Mouse (Mus musculus): ENCODE results near the gene Sbno2. TPM values are rescaled to one million over a fixed set of nuclear protein-coding genes. Genes with fewer than 3 reads are reported as not detected.
A peak's percentile ranks its signal among the peaks of the same experiment; 100 is the strongest.

Gene Sbno2
- polyA plus RNA-seq, 1 experiment from 2014 or later = 8.4 TPM

- WGBS (ENCODE audit: insufficient replicate concordance) = 72% methylated on average over 3 of the region's 3 CpGs
- Histone ChIP-seq H3K9ac (ENCODE audit: low read depth, low read length) (peak overlapping the region; percentile 6; the same call in 1 of the 2 replicates), H3K36me3 (ENCODE audit: control insufficient read depth, insufficient read depth, low read length) (peaks cover 4% of the 10 kb centered on the region; the same call in 1 of the 2 replicates), H3K4me3 (ENCODE audit: low read depth, low read length) (no peak overlapping the region), H3K27ac (ENCODE audit: low read depth, low read length) (peak overlapping the region; percentile 87), H3K4me1 (ENCODE audit: control insufficient read depth, insufficient read depth, low read length) (peaks cover 42% of the 10 kb centered on the region), H3K9me3 (replicated peaks; ENCODE audit: control insufficient read depth, low read length) (no peaks in the 10 kb centered on the region), H3K4me2 (peak overlapping the region; percentile 28; the same call in 1 of the 2 replicates), H3K27me3 (ENCODE audit: control insufficient read depth, insufficient read depth, low read length) (no peaks in the 10 kb centered on the region)
- no peak for ATAC-seq (replicated peaks; ENCODE audit: insufficient number of reproducible peaks, low FRiP score, low TSS enrichment)
Measured at GRCm38 (mm10) chr10:80071516-80071900, 33.9 kb downstream of the Sbno2 start.

GRCm38 (mm10) chr10:80070837-80071515 lies 34.4 kb downstream of the Sbno2 start:
- ATAC-seq (replicated peaks; ENCODE audit: insufficient number of reproducible peaks, low FRiP score, low TSS enrichment) = peak; percentile 86
- WGBS (ENCODE audit: insufficient replicate concordance) = 44% methylated on average over 9 of the region's 9 CpGs
- peak overlapping the region; percentile 39; the same call in 1 of the 2 replicates for H3K9ac ChIP-seq (ENCODE audit: low read depth, low read length)
- no peaks in the 10 kb centered on the region for H3K27me3 ChIP-seq (ENCODE audit: control insufficient read depth, insufficient read depth, low read length)
- H3K4me1 ChIP-seq (ENCODE audit: control insufficient read depth, insufficient read depth, low read length) = peaks cover 41% of the 10 kb centered on the region
- H3K4me2 ChIP-seq = peak overlapping the region; percentile 31
- H3K36me3 ChIP-seq (ENCODE audit: control insufficient read depth, insufficient read depth, low read length) = peaks cover 6% of the 10 kb centered on the region; the same call in 1 of the 2 replicates
- no peak overlapping the region for H3K4me3 ChIP-seq (ENCODE audit: low read depth, low read length)
- H3K9me3 ChIP-seq (replicated peaks; ENCODE audit: control insufficient read depth, low read length) = no peaks in the 10 kb centered on the region
- peak overlapping the region; percentile 87 for H3K27ac ChIP-seq (ENCODE audit: low read depth, low read length)

GRCm38 (mm10) chr10:80069948-80070450 lies 35.4 kb downstream of the Sbno2 start:
- 84% methylated on average over 4 of the region's 4 CpGs for WGBS (ENCODE audit: insufficient replicate concordance)
- Histone ChIP-seq H3K9ac (ENCODE audit: low read depth, low read length) (no peak overlapping the region), H3K4me3 (ENCODE audit: low read depth, low read length) (no peak overlapping the region), H3K4me2 (no peak overlapping the region), H3K36me3 (ENCODE audit: control insufficient read depth, insufficient read depth, low read length) (peaks cover 6% of the 10 kb centered on the region; the same call in 1 of the 2 replicates), H3K4me1 (ENCODE audit: control insufficient read depth, insufficient read depth, low read length) (peaks cover 33% of the 10 kb centered on the region), H3K9me3 (replicated peaks; ENCODE audit: control insufficient read depth, low read length) (no peaks in the 10 kb centered on the region), H3K27ac (ENCODE audit: low read depth, low read length) (peak overlapping the region; percentile 87), H3K27me3 (ENCODE audit: control insufficient read depth, insufficient read depth, low read length) (no peaks in the 10 kb centered on the region)
- no peak for ATAC-seq (replicated peaks; ENCODE audit: insufficient number of reproducible peaks, low FRiP score, low TSS enrichment)

- Histone ChIP-seq H3K9me3 (replicated peaks; ENCODE audit: control insufficient read depth, low read length) (no peaks in the 10 kb centered on the region), H3K27me3 (ENCODE audit: control insufficient read depth, insufficient read depth, low read length) (no peaks in the 10 kb centered on the region), H3K4me1 (ENCODE audit: control insufficient read depth, insufficient read depth, low read length) (peaks cover 30% of the 10 kb centered on the region), H3K4me2 (no peak overlapping the region), H3K27ac (ENCODE audit: low read depth, low read length) (no peak overlapping the region), H3K9ac (ENCODE audit: low read depth, low read length) (0 out of 2 replicates have a peak overlapping the region, but pooled peaks have one; percentile 22), H3K4me3 (ENCODE audit: low read depth, low read length) (no peak overlapping the region), H3K36me3 (ENCODE audit: control insufficient read depth, insufficient read depth, low read length) (peaks cover 6% of the 10 kb centered on the region; the same call in 1 of the 2 replicates)
- no peak for ATAC-seq (replicated peaks; ENCODE audit: insufficient number of reproducible peaks, low FRiP score, low TSS enrichment)
- 88% methylated on average over 6 of the region's 7 CpGs for WGBS (ENCODE audit: insufficient replicate concordance)
Measured at GRCm38 (mm10) chr10:80069251-80069650, 36.1 kb downstream of the Sbno2 start.

- no peak for ATAC-seq (replicated peaks; ENCODE audit: insufficient number of reproducible peaks, low FRiP score, low TSS enrichment)
- no peaks in the 10 kb centered on the region for H3K4me1 ChIP-seq (ENCODE audit: control insufficient read depth, insufficient read depth, low read length)
- no peak overlapping the region for H3K9ac ChIP-seq (ENCODE audit: low read depth, low read length)
- H3K4me2 ChIP-seq = no peak overlapping the region
- H3K27me3 ChIP-seq (ENCODE audit: control insufficient read depth, insufficient read depth, low read length) = no peaks in the 10 kb centered on the region
- no peaks in the 10 kb centered on the region for H3K9me3 ChIP-seq (replicated peaks; ENCODE audit: control insufficient read depth, low read length)
- no peak overlapping the region for H3K27ac ChIP-seq (ENCODE audit: low read depth, low read length)
- 72% methylated on average over 23 of the region's 23 CpGs for WGBS (ENCODE audit: insufficient replicate concordance)
- H3K36me3 ChIP-seq (ENCODE audit: control insufficient read depth, insufficient read depth, low read length) = peaks cover 6% of the 10 kb centered on the region; the same call in 1 of the 2 replicates
- H3K4me3 ChIP-seq (ENCODE audit: low read depth, low read length) = no peak overlapping the region
Measured at GRCm38 (mm10) chr10:80063877-80064650, 41.3 kb downstream of the Sbno2 start.

- no peak overlapping the region for H3K4me3 ChIP-seq (ENCODE audit: low read depth, low read length)
- 88% methylated on average over 5 of the region's 5 CpGs for WGBS (ENCODE audit: insufficient replicate concordance)
- no peak overlapping the region for H3K4me2 ChIP-seq
- no peak overlapping the region for H3K27ac ChIP-seq (ENCODE audit: low read depth, low read length)
- peaks cover 6% of the 10 kb centered on the region; the same call in 1 of the 2 replicates for H3K36me3 ChIP-seq (ENCODE audit: control insufficient read depth, insufficient read depth, low read length)
- H3K4me1 ChIP-seq (ENCODE audit: control insufficient read depth, insufficient read depth, low read length) = no peaks in the 10 kb centered on the region
- no peaks in the 10 kb centered on the region for H3K27me3 ChIP-seq (ENCODE audit: control insufficient read depth, insufficient read depth, low read length)
- no peak overlapping the region for H3K9ac ChIP-seq (ENCODE audit: low read depth, low read length)
- ATAC-seq (replicated peaks; ENCODE audit: insufficient number of reproducible peaks, low FRiP score, low TSS enrichment) = no peak
- H3K9me3 ChIP-seq (replicated peaks; ENCODE audit: control insufficient read depth, low read length) = no peaks in the 10 kb centered on the region
Measured at GRCm38 (mm10) chr10:80063104-80063503, 42.3 kb downstream of the Sbno2 start.

- Histone ChIP-seq H3K27me3 (ENCODE audit: control insufficient read depth, insufficient read depth, low read length) (no peaks in the 10 kb centered on the region), H3K9me3 (replicated peaks; ENCODE audit: control insufficient read depth, low read length) (no peaks in the 10 kb centered on the region), H3K9ac (ENCODE audit: low read depth, low read length) (no peak overlapping the region), H3K4me2 (no peak overlapping the region), H3K27ac (ENCODE audit: low read depth, low read length) (no peak overlapping the region), H3K4me1 (ENCODE audit: control insufficient read depth, insufficient read depth, low read length) (peaks cover 15% of the 10 kb centered on the region), H3K36me3 (ENCODE audit: control insufficient read depth, insufficient read depth, low read length) (peaks cover 12% of the 10 kb centered on the region), H3K4me3 (ENCODE audit: low read depth, low read length) (no peak overlapping the region)
- WGBS (ENCODE audit: insufficient replicate concordance) = 69% methylated on average over 30 of the region's 30 CpGs
- no peak for ATAC-seq (replicated peaks; ENCODE audit: insufficient number of reproducible peaks, low FRiP score, low TSS enrichment)
Measured at GRCm38 (mm10) chr10:80057683-80058326, 47.6 kb downstream of the Sbno2 start.

- no peaks in the 10 kb centered on the region for H3K27me3 ChIP-seq (ENCODE audit: control insufficient read depth, insufficient read depth, low read length)
- H3K36me3 ChIP-seq (ENCODE audit: control insufficient read depth, insufficient read depth, low read length) = peaks cover 12% of the 10 kb centered on the region
- 88% methylated on average over 27 of the region's 27 CpGs for WGBS (ENCODE audit: insufficient replicate concordance)
- H3K4me1 ChIP-seq (ENCODE audit: control insufficient read depth, insufficient read depth, low read length) = peaks cover 21% of the 10 kb centered on the region
- no peak overlapping the region for H3K27ac ChIP-seq (ENCODE audit: low read depth, low read length)
- no peak overlapping the region for H3K4me2 ChIP-seq
- H3K9me3 ChIP-seq (replicated peaks; ENCODE audit: control insufficient read depth, low read length) = no peaks in the 10 kb centered on the region
- ATAC-seq (replicated peaks; ENCODE audit: insufficient number of reproducible peaks, low FRiP score, low TSS enrichment) = no peak
- H3K4me3 ChIP-seq (ENCODE audit: low read depth, low read length) = no peak overlapping the region
- H3K9ac ChIP-seq (ENCODE audit: low read depth, low read length) = no peak overlapping the region
Measured at GRCm38 (mm10) chr10:80056976-80057682, 48.2 kb downstream of the Sbno2 start.
